Mouse (Mus musculus) stomach, postnatal 0 days (tissue): ENCODE data around the gene Rpn1.

Experiments
- CTCF ChIP-seq: IDR thresholded peaks from 2 replicates; pipeline ENCODE4 v1.5.1; 2016; ENCODE audit warnings: antibody characterized with exemption, low read depth, mild to moderate bottlenecking, moderate library complexity
- EP300 ChIP-seq: optimal IDR thresholded peaks from 2 replicates; pipeline ENCODE3; 2016; ENCODE audit warnings: antibody characterized with exemption

GRCm38 (mm10) chr6:88045406-88045766 lies 38.9 kb upstream of the Rpn1 start:
- TF ChIP-seq CTCF: no peak
- no peak for TF ChIP-seq EP300
